Mouse (Mus musculus) G1E (cell line): ENCODE measurements around the gene Aldh6a1.

Experiments
- CTCF ChIP-seq: IDR thresholded peaks from 2 replicates; pipeline ENCODE4 v1.5.1; 2012; ENCODE audit warnings: low read depth, low read length, inconsistent platforms, mixed read lengths
- GATA1 ChIP-seq: IDR thresholded peaks from 2 replicates; pipeline ENCODE4 v1.6.1; 2012; ENCODE audit warnings: borderline replicate concordance, low read length, inconsistent platforms, mixed read lengths
- GATA2 ChIP-seq: IDR thresholded peaks from 2 replicates; pipeline ENCODE4 v1.6.1; 2012; ENCODE audit warnings: low read depth, low read length, inconsistent platforms, borderline replicate concordance

GRCm38 (mm10) chr12:84450351-84450717 lies 470 bp downstream of the Aldh6a1 start:
- TF ChIP-seq GATA2: no peak
- TF ChIP-seq GATA1: no peak
- no peak for TF ChIP-seq CTCF
